Mouse (Mus musculus) myocyte (in vitro differentiated cells): ENCODE data around the gene Gm5868.

Experiments used
- CEBPB ChIP-seq: IDR thresholded peaks from 2 replicates; pipeline ENCODE4 v1.6.1; 2011; ENCODE audit warnings: mild to moderate bottlenecking, moderate library complexity; ENCODE audit not compliant: poor library complexity, insufficient read depth, severe bottlenecking
- E2F4 ChIP-seq: IDR thresholded peaks from one replicate; pipeline ENCODE4 v1.6.1; 2011; ENCODE audit warnings: mild to moderate bottlenecking, control low read depth, moderate library complexity; ENCODE audit not compliant: insufficient read depth
- MAX ChIP-seq: IDR thresholded peaks from one replicate; pipeline ENCODE4 v1.6.1; 2011; ENCODE audit warnings: low read depth, mild to moderate bottlenecking, control low read depth
- MYOG ChIP-seq, 3 experiments: IDR thresholded peaks; one replicate each; pipeline ENCODE4 v1.6.1; 2011; ENCODE audit warnings: control low read depth in 2 of 3, low read depth in 2 of 3, mild to moderate bottlenecking in 2 of 3; ENCODE audit not compliant: insufficient read length in 2 of 3, control insufficient read depth in 1 of 3, insufficient read depth in 1 of 3
- POLR2A ChIP-seq: IDR thresholded peaks from one replicate; pipeline ENCODE4 v1.6.1; 2011; ENCODE audit warnings: low read depth, mild to moderate bottlenecking, control low read depth, moderate library complexity; ENCODE audit not compliant: insufficient read length
- POLR2AphosphoS2 ChIP-seq: IDR thresholded peaks from one replicate; pipeline ENCODE4 v1.6.1; 2011; ENCODE audit warnings: low read depth, control low read depth; ENCODE audit not compliant: insufficient read length
- REST ChIP-seq: IDR thresholded peaks from one replicate; pipeline ENCODE4 v1.6.1; 2011; ENCODE audit warnings: mild to moderate bottlenecking, control low read depth, moderate library complexity; ENCODE audit not compliant: insufficient read depth, insufficient read length
- TCF12 ChIP-seq: IDR thresholded peaks from one replicate; pipeline ENCODE4 v1.6.1; 2011; ENCODE audit warnings: mild to moderate bottlenecking, control low read depth; ENCODE audit not compliant: poor library complexity, insufficient read depth, severe bottlenecking
- TCF3 ChIP-seq: IDR thresholded peaks from one replicate; pipeline ENCODE4 v1.6.1; 2011; ENCODE audit warnings: low read depth, control low read depth; ENCODE audit not compliant: insufficient read length
- USF1 ChIP-seq: IDR thresholded peaks from one replicate; pipeline ENCODE4 v1.6.1; 2011; ENCODE audit warnings: low read depth, mild to moderate bottlenecking, control low read depth, moderate library complexity

GRCm38 (mm10) chr5:72601006-72601405 is 13.7 kb upstream of the Gm5868 start:
- TF ChIP-seq POLR2A: no peak
- no peak for TF ChIP-seq MYOG (IDR thresholded peaks at IDR 0.05; ENCODE audit: control insufficient read depth in 1 of 3, insufficient read depth in 1 of 3, insufficient read length in 2 of 3, low read depth in 2 of 3)
- no peak for TF ChIP-seq E2F4
- no peak for TF ChIP-seq REST
- TF ChIP-seq TCF12: no peak
- no peak for TF ChIP-seq USF1
- no peak for TF ChIP-seq CEBPB
- TF ChIP-seq TCF3: no peak
- no peak for TF ChIP-seq POLR2AphosphoS2
- TF ChIP-seq MAX: no peak
